Comparison of ENCODE assay signal across 17 mouse cellular contexts in genomic region chr1:131802652-131803051, GRCm38 (mm10). TPM values are rescaled to one million over a fixed set of nuclear protein-coding genes. Genes with fewer than 3 reads are reported as not detected.
DNase-seq lines count a peak whose midpoint lies in the region; ATAC-seq and TF ChIP-seq lines count a peak whose summit lies in the region.
"Had no signal": no experiment of that assay in that cellular context is flagged by ENCODE, and none has a peak within 500 bp of the region (broad histone marks: within the 10 kb centered on the region; RNA-seq: fewer than 3 reads in every experiment).

No protein-coding gene starts in this region.

- intact Hi-C loops in heart, postnatal 36 days (cut with DNase I): no loop called here

- no peak overlapping the region for H3K27ac ChIP-seq in hindbrain, postnatal 0 days
- H3K27ac ChIP-seq in hindbrain, embryonic 10.5 days: no peak overlapping the region
- H3K27ac ChIP-seq: embryonic facial prominence, embryonic 15.5 days; kidney, embryonic 15.5 days; left cerebral cortex, adult 2 months; limb, embryonic 13.5 days; macrophage; midbrain, embryonic 13.5 days had no signal

- DNase-seq in cerebellum, postnatal 14 days: peak; percentile 56
- peak; percentile 15 for DNase-seq in hindbrain, postnatal 0 days (ENCODE audit: low spot score)
- no peak for DNase-seq in hindbrain, embryonic 10.5 days (ENCODE audit: low spot score)
- DNase-seq in right cerebral cortex, postnatal 10 days (ENCODE audit: low spot score in 2 of 2): peak; percentile 37 to 49
- DNase-seq in right cerebral cortex, postnatal 36 days (ENCODE audit: low spot score in 2 of 2): no peak
- peak; percentile 24 to 28 for DNase-seq in heart, postnatal 36 days
- DNase-seq in lung, postnatal 14 days: no peak
- DNase-seq: liver, postnatal 0 days; right cerebral cortex, postnatal 14 days had no signal

- H3K4me3 ChIP-seq in hindbrain, postnatal 0 days (ENCODE audit: low read length): no peak overlapping the region
- no peak overlapping the region for H3K4me3 ChIP-seq in hindbrain, embryonic 10.5 days
- H3K4me3 ChIP-seq: embryonic facial prominence, embryonic 15.5 days; kidney, embryonic 15.5 days; left cerebral cortex, adult 2 months; limb, embryonic 13.5 days; midbrain, embryonic 13.5 days had no signal

- H3K36me3 ChIP-seq in hindbrain, postnatal 0 days (ENCODE audit: insufficient read depth, low read length): no peaks in the 10 kb centered on the region
- no peaks in the 10 kb centered on the region for H3K36me3 ChIP-seq in hindbrain, embryonic 10.5 days
- H3K36me3 ChIP-seq: embryonic facial prominence, embryonic 15.5 days; kidney, embryonic 15.5 days; limb, embryonic 13.5 days; midbrain, embryonic 13.5 days had no signal

- no peak overlapping the region for H3K9ac ChIP-seq in hindbrain, postnatal 0 days (replicated peaks; ENCODE audit: low read length)
- H3K9ac ChIP-seq: embryonic facial prominence, embryonic 15.5 days; kidney, embryonic 15.5 days; limb, embryonic 13.5 days; liver, postnatal 0 days; midbrain, embryonic 13.5 days had no signal

- no peaks in the 10 kb centered on the region for H3K27me3 ChIP-seq in hindbrain, postnatal 0 days (ENCODE audit: insufficient read depth, low read length)
- peaks cover 4% of the 10 kb centered on the region; the same call in 1 of the 2 replicates for H3K27me3 ChIP-seq in hindbrain, embryonic 10.5 days (ENCODE audit: insufficient read depth, poor library complexity, severe bottlenecking)
- H3K27me3 ChIP-seq: embryonic facial prominence, embryonic 15.5 days; limb, embryonic 13.5 days; midbrain, embryonic 13.5 days had no signal

- TF ChIP-seq CTCF in hindbrain, postnatal 0 days (IDR thresholded peaks at IDR 0.05; ENCODE audit: low read depth): no peak

- no peak overlapping the region for H3K4me2 ChIP-seq in hindbrain, postnatal 0 days (ENCODE audit: low read depth, low read length)
- H3K4me2 ChIP-seq: embryonic facial prominence, embryonic 15.5 days; kidney, embryonic 15.5 days; limb, embryonic 13.5 days; midbrain, embryonic 13.5 days had no signal

- WGBS in hindbrain, postnatal 0 days: 70% methylated on average over 5 of the region's 5 CpGs
- 86% methylated on average over 5 of the region's 5 CpGs for WGBS in hindbrain, embryonic 10.5 days

- H3K9me3 ChIP-seq in hindbrain, postnatal 0 days (ENCODE audit: low read length): no peaks in the 10 kb centered on the region
- no peaks in the 10 kb centered on the region for H3K9me3 ChIP-seq in hindbrain, embryonic 10.5 days
- H3K9me3 ChIP-seq: embryonic facial prominence, embryonic 15.5 days; kidney, embryonic 15.5 days; limb, embryonic 13.5 days; midbrain, embryonic 13.5 days had no signal

- no peak for ATAC-seq in cerebellum, adult (ENCODE audit: insufficient number of reproducible peaks, low FRiP score, low TSS enrichment)
- no peak for ATAC-seq in hindbrain, postnatal 0 days
- ATAC-seq: liver, postnatal 0 days; midbrain, embryonic 13.5 days had no signal

- no peaks in the 10 kb centered on the region for H3K4me1 ChIP-seq in hindbrain, postnatal 0 days (ENCODE audit: insufficient read depth, low read length)
- peaks cover 7% of the 10 kb centered on the region for H3K4me1 ChIP-seq in hindbrain, embryonic 10.5 days (replicated peaks)
- H3K4me1 ChIP-seq: embryonic facial prominence, embryonic 15.5 days; midbrain, embryonic 13.5 days had no signal

RNA-seq across cellular contexts. Expression of gene Pm20d1, which starts 5.5 kb away (rescaled TPM):
- 0.04 and 0.63 TPM in 2 replicates for total RNA-seq in hindbrain, postnatal 0 days (2014; rRNA removed)
- polyA plus RNA-seq in hindbrain, postnatal 0 days (2015; fragmentation: Nextera tagmentation; extraction: Ambion mirVana): 0.54 and 0.60 TPM in 2 replicates
- polyA plus RNA-seq in hindbrain, embryonic 10.5 days (2016; fragmentation: Nextera tagmentation; extraction: Ambion mirVana): 1.4 and 2.2 TPM in 2 replicates
- 1 to 10 TPM; 5.7 to 7.0 TPM for total RNA-seq in heart, postnatal 36 days (2021)
- polyA plus RNA-seq: macrophage had no signal

RNA-seq across cellular contexts. Expression of gene Slc41a1, which starts 24.6 kb away (rescaled TPM):
- total RNA-seq in hindbrain, postnatal 0 days (2014; rRNA removed): 41.4 and 48.0 TPM in 2 replicates
- polyA plus RNA-seq in hindbrain, postnatal 0 days (2015; fragmentation: Nextera tagmentation; extraction: Ambion mirVana): 20.9 and 23.6 TPM in 2 replicates
- polyA plus RNA-seq in hindbrain, embryonic 10.5 days (2016; fragmentation: Nextera tagmentation; extraction: Ambion mirVana): 8.9 and 10.7 TPM in 2 replicates
- total RNA-seq in heart, postnatal 36 days (2021): 10 to 100 TPM; 51.7 to 66.5 TPM

RNA-seq across cellular contexts. Expression of gene Slc26a9, which starts 58.8 kb away (rescaled TPM):
- total RNA-seq in hindbrain, postnatal 0 days (2014; rRNA removed): 0.07 and 0.37 TPM in 2 replicates
- 0.09 and 0.10 TPM in 2 replicates for polyA plus RNA-seq in hindbrain, postnatal 0 days (2015; fragmentation: Nextera tagmentation; extraction: Ambion mirVana)
- 0.05 and 1.4 TPM in 2 replicates for polyA plus RNA-seq in hindbrain, embryonic 10.5 days (2016; fragmentation: Nextera tagmentation; extraction: Ambion mirVana)
- not detected for total RNA-seq in heart, postnatal 36 days (2021)
- polyA plus RNA-seq: forebrain, embryonic 11.5 days; limb, embryonic 13.5 days; liver, postnatal 0 days; macrophage had no signal

Comparison
In these comparisons a context has a peak if more than half of its experiments do, and no peak if none do; other contexts are left out.
1. DNase-seq: peak in cerebellum, postnatal 14 days (2 of 2), hindbrain, postnatal 0 days (single experiment), right cerebral cortex, postnatal 10 days (2 of 2) and heart, postnatal 36 days (2 of 2); none in hindbrain, embryonic 10.5 days (single experiment), right cerebral cortex, postnatal 36 days (0 of 2) and lung, postnatal 14 days (single experiment).